Mouse (Mus musculus): ENCODE results near the gene Mycl.

Mycl gene

GRCm38 (mm10) chr4:123021591-123021990 lies 26.1 kb downstream of the Mycl start:
- DNase-seq, result peak; percentile 25

GRCm38 (mm10) chr4:123022896-123023295 lies 27.4 kb downstream of the Mycl start:
- no peak for DNase-seq

GRCm38 (mm10) chr4:123025418-123025817 lies 30.0 kb downstream of the Mycl start:
- no peak for DNase-seq

GRCm38 (mm10) chr4:123026161-123026560 lies 30.7 kb downstream of the Mycl start:
- no peak for DNase-seq

- DNase-seq, result no peak
Observed at GRCm38 (mm10) chr4:123026597-123026996, 31.1 kb downstream of the Mycl start.

- no peak for DNase-seq
Observed at GRCm38 (mm10) chr4:123034841-123035240, 39.4 kb downstream of the Mycl start.

- no peak for DNase-seq
Observed at GRCm38 (mm10) chr4:123035636-123036035, 40.2 kb downstream of the Mycl start.

GRCm38 (mm10) chr4:123036710-123037109 lies 41.3 kb downstream of the Mycl start:
- no peak for DNase-seq

GRCm38 (mm10) chr4:123041131-123041530 lies 45.7 kb downstream of the Mycl start:
- DNase-seq, result no peak

- no peak for DNase-seq
Observed at GRCm38 (mm10) chr4:123043858-123044257, 48.4 kb downstream of the Mycl start.

GRCm38 (mm10) chr4:123044842-123045241 lies 49.4 kb downstream of the Mycl start:
- DNase-seq, result no peak

- peak; percentile 37 for DNase-seq
Observed at GRCm38 (mm10) chr4:123046300-123046699, 50.8 kb downstream of the Mycl start.

- DNase-seq, result peak; percentile 91
Observed at GRCm38 (mm10) chr4:123050681-123051211, 55.3 kb downstream of the Mycl start.
